Mouse (Mus musculus) heart, embryonic 16.5 days (tissue): ENCODE measurements around the gene Atp6v1g1. TPM values are rescaled to one million over a fixed set of nuclear protein-coding genes. Genes with fewer than 3 reads are reported as not detected.

Source experiments
- ATAC-seq: fragments of 200-750 bp; cut with Nextera tagmentation; replicated peaks from 2 replicates; pipeline ENCODE4 v1.8.0; 2017; ENCODE audit warnings: moderate number of reproducible peaks; ENCODE audit not compliant: insufficient read depth, low FRiP score; ENCODE audit errors: extremely low read depth
- H3K27ac ChIP-seq: fragments of 300-500 bp; sonication (generic); 2 replicates; pipeline ENCODE4 v1.5.1; 2014; ENCODE audit warnings: mild to moderate bottlenecking, low read length, control low read depth, moderate library complexity
- H3K27me3 ChIP-seq: fragments of 300-500 bp; sonication (generic); 2 replicates; pipeline ENCODE4 v1.6.1; 2014; ENCODE audit warnings: low read length, mixed read lengths; ENCODE audit not compliant: control insufficient read depth, insufficient read depth
- H3K36me3 ChIP-seq: fragments of 300-500 bp; sonication (generic); 2 replicates; pipeline ENCODE4 v1.6.1; 2014; ENCODE audit not compliant: control insufficient read depth, insufficient read depth
- H3K4me1 ChIP-seq: fragments of 300-500 bp; sonication (generic); 2 replicates; pipeline ENCODE4 v1.6.1; 2014; ENCODE audit warnings: low read length, mixed read lengths; ENCODE audit not compliant: control insufficient read depth, insufficient read depth
- H3K4me2 ChIP-seq: fragments of 300-500 bp; sonication (generic); 2 replicates; pipeline ENCODE4 v1.6.1; 2014; ENCODE audit warnings: low read depth, mild to moderate bottlenecking, control low read depth, low read length
- H3K4me3 ChIP-seq: fragments of 300-500 bp; sonication (generic); 2 replicates; pipeline ENCODE4 v1.5.1; 2014; ENCODE audit warnings: mild to moderate bottlenecking, control low read depth, low read length
- H3K9ac ChIP-seq: fragments of 300-500 bp; sonication (generic); 2 replicates; pipeline ENCODE4 v1.6.1; 2014; ENCODE audit warnings: low read length, control low read depth
- H3K9me3 ChIP-seq: fragments of 300-500 bp; sonication (generic); replicated peaks from 2 replicates; pipeline ENCODE4 v1.6.1; 2016; ENCODE audit warnings: low read length; ENCODE audit not compliant: control insufficient read depth
- WGBS: fragments of 180-500 bp; shearing (Covaris S2); extraction: QIAGEN DNeasy Blood & Tissue Kit; methylation state at CpG from one replicate; pipeline ENCODE4 v1.1.7; 2014; 5-methylcytosine and 5-hydroxymethylcytosine counted together
- polyA plus RNA-seq: library from polyadenylated mRNA; unstranded; fragments of >200 nt; fragmentation: Nextera tagmentation; extraction: Ambion mirVana; gene quantifications from 2 replicates; pipeline ENCODE4 v1.2.1, GENCODE M21; 2015

The Atp6v1g1 gene
- 238 and 243 TPM in 2 replicates for polyA plus RNA-seq

- Histone ChIP-seq H3K4me1 (peaks cover 35% of the 10 kb centered on the region), H3K36me3 (peaks cover 15% of the 10 kb centered on the region), H3K9ac (peak within 1 kb of the TSS; percentile 98), H3K27ac (peak within 1 kb of the TSS; percentile 90), H3K9me3 (no peaks in the 10 kb centered on the region), H3K27me3 (no peaks in the 10 kb centered on the region), H3K4me3 (peak within 1 kb of the TSS; percentile 94), H3K4me2 (peak within 1 kb of the TSS; percentile 78)
- under 1% methylated on average over 53 of the region's 57 CpGs for WGBS
- peak; percentile 91 for ATAC-seq
These were observed at the start of gene Atp6v1g1 for GRCm38 (mm10) chr4:63544494-63545230. Gene Atp6v1g1 (plus strand): TSS chr4:63544772.

GRCm38 (mm10) chr4:63494967-63495914, 49.3 kb upstream of the Atp6v1g1 start:
- H3K9ac ChIP-seq: peak overlapping the region; percentile 80
- H3K4me3 ChIP-seq: peak overlapping the region; percentile 74
- H3K27ac ChIP-seq: no peak overlapping the region
- H3K36me3 ChIP-seq: no peaks in the 10 kb centered on the region
- WGBS: under 1% methylated on average over 107 of the region's 107 CpGs
- peaks cover 24% of the 10 kb centered on the region for H3K27me3 ChIP-seq
- H3K9me3 ChIP-seq: no peaks in the 10 kb centered on the region
- peaks cover 6% of the 10 kb centered on the region for H3K4me1 ChIP-seq
- ATAC-seq: peak; percentile 34
- H3K4me2 ChIP-seq: peak overlapping the region; percentile 91

GRCm38 (mm10) chr4:63495915-63496278, 48.7 kb upstream of the Atp6v1g1 start, which contains the start of gene Whrn:
Gene Whrn (minus strand): TSS chr4:63495991.
- Histone ChIP-seq H3K27ac (no peak within 1 kb of the TSS), H3K4me2 (peak within 1 kb of the TSS; percentile 91), H3K36me3 (no peaks in the 10 kb centered on the region), H3K9me3 (no peaks in the 10 kb centered on the region), H3K4me1 (peaks cover 6% of the 10 kb centered on the region), H3K4me3 (peak within 1 kb of the TSS; percentile 74), H3K9ac (peak within 1 kb of the TSS; percentile 80), H3K27me3 (peaks cover 30% of the 10 kb centered on the region)
- ATAC-seq: peak; percentile 75
- WGBS: 0% methylated on average over 33 of the region's 34 CpGs

GRCm38 (mm10) chr4:63496312-63496711, 48.3 kb upstream of the Atp6v1g1 start:
- Histone ChIP-seq H3K9ac (peak overlapping the region; percentile 80), H3K27ac (no peak overlapping the region), H3K4me1 (peaks cover 6% of the 10 kb centered on the region), H3K4me2 (peak overlapping the region; percentile 91), H3K4me3 (peak overlapping the region; percentile 74), H3K9me3 (no peaks in the 10 kb centered on the region), H3K36me3 (no peaks in the 10 kb centered on the region), H3K27me3 (peaks cover 32% of the 10 kb centered on the region)
- WGBS: 15% methylated on average over 5 of the region's 6 CpGs
- ATAC-seq: no peak

GRCm38 (mm10) chr4:63498346-63498745, 46.2 kb upstream of the Atp6v1g1 start:
- Histone ChIP-seq H3K4me3 (no peak overlapping the region), H3K9ac (no peak overlapping the region), H3K36me3 (no peaks in the 10 kb centered on the region), H3K4me2 (no peak overlapping the region), H3K27me3 (peaks cover 27% of the 10 kb centered on the region), H3K9me3 (no peaks in the 10 kb centered on the region), H3K4me1 (peaks cover 6% of the 10 kb centered on the region), H3K27ac (no peak overlapping the region)
- no peak for ATAC-seq
- 37% methylated on average over 3 of the region's 3 CpGs for WGBS

- H3K36me3 ChIP-seq: no peaks in the 10 kb centered on the region
- H3K4me1 ChIP-seq: peaks cover 4% of the 10 kb centered on the region; the same call in 1 of the 2 replicates
- H3K9me3 ChIP-seq: no peaks in the 10 kb centered on the region
- peaks cover 12% of the 10 kb centered on the region; the same call in 1 of the 2 replicates for H3K27me3 ChIP-seq
- H3K4me3 ChIP-seq: no peak overlapping the region
- H3K9ac ChIP-seq: no peak overlapping the region
- no peak overlapping the region for H3K27ac ChIP-seq
- 55% methylated on average over 5 of the region's 5 CpGs for WGBS
- H3K4me2 ChIP-seq: no peak overlapping the region
- no peak for ATAC-seq
These were observed 43.5 kb upstream of the Atp6v1g1 start for GRCm38 (mm10) chr4:63501050-63501449.

- H3K27me3 ChIP-seq: peaks cover 12% of the 10 kb centered on the region; the same call in 1 of the 2 replicates
- H3K27ac ChIP-seq: no peak overlapping the region
- H3K4me3 ChIP-seq: no peak overlapping the region
- no peak overlapping the region for H3K4me2 ChIP-seq
- H3K4me1 ChIP-seq: no peaks in the 10 kb centered on the region
- ATAC-seq: no peak
- H3K9me3 ChIP-seq: no peaks in the 10 kb centered on the region
- H3K9ac ChIP-seq: no peak overlapping the region
- no peaks in the 10 kb centered on the region for H3K36me3 ChIP-seq
- 59% methylated on average over 5 of the region's 5 CpGs for whole genome bisulfite sequencing
These were observed 40.6 kb upstream of the Atp6v1g1 start for GRCm38 (mm10) chr4:63503949-63504348.

- Histone ChIP-seq H3K4me2 (no peak overlapping the region), H3K4me1 (no peaks in the 10 kb centered on the region), H3K9me3 (no peaks in the 10 kb centered on the region), H3K36me3 (no peaks in the 10 kb centered on the region), H3K9ac (no peak overlapping the region), H3K27ac (no peak overlapping the region), H3K4me3 (no peak overlapping the region), H3K27me3 (no peaks in the 10 kb centered on the region)
- 70% methylated on average over 5 of the region's 5 CpGs for WGBS
- no peak for ATAC-seq
These were observed 37.1 kb upstream of the Atp6v1g1 start for GRCm38 (mm10) chr4:63507478-63507877.
